Mouse (Mus musculus): ENCODE data around the gene Golt1a.

DNA sequence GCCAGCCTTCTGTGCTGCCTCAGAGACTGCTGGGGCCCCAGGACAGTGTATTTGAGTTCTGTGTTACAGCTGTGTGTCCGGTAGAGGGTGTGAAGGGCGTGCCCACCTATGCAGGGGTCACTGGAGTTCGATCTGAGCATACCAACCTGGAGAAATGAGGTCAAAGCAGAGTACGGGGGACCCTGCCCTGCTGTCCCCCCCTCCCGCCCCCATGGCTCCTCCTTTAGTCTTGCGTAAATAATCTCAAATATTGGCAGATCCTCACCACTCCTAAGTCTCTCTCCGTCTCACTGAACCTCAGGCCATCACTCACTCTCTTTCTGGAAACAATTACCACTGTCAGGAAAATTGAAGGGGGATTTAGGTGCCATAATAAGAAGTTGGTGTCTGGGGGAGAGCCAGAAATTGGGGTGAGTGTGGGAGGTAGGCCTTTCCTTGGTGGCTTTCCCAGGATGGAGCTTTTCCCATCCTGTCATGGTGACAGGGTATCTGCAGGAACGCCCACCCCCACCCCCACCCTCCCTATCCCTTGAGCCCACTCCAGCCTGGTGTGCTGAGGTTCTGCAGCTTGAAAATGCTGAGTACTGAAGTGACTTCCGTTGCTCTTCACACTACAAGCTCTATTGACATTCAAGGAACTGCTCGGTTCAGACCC is 57.5 kb downstream of the Golt1a start:
- TF ChIP-seq CTCF (IDR thresholded peaks at IDR 0.05; ENCODE audit: extremely low read depth, insufficient read depth, insufficient read length, insufficient replicate concordance) (no peak), POLR2A (IDR thresholded peaks at IDR 0.05; ENCODE audit: low read depth, low read length) (no peak)
